Mouse (Mus musculus): ENCODE results near the gene Zmpste24.

DNA sequence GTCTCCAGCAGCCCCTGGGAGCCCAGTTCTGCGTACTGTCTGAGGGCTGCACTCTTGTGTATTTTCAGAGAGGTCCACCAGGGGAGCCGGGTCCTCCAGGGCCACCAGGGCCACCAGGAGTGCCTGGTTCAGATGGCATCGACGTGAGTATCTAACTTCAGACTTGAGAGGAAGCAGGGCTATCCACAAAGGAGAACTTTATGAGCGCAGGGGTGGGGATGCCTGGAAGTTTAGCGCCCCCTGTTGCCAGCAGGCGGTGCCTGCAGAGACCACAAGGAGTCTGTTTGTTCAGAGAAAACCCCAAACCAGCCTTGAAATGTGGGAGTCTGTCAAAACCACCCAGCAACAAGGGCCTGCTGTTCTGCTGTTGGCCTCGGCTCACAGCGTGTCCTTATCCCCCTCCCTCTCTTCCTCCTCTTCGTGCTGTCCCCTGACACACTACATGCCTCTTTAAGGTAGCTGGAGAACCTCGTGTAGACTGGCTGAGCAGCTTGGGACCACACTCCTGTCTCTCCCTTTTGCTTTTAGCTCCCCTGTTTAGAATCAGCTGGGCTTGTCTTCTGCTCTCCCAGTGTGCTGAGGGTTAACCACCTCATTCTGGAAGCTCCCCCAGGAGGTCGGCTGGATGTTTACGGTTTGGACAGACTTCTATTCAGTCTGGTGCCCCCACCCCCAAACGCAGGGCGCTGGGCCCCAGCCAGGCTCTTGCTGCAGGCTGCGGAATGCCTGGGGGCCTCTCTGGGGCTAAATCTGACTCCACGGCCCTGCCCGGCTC lies 57.0 kb downstream of the Zmpste24 start:
- peak; percentile 86 for TF ChIP-seq CTCF (IDR thresholded peaks at IDR 0.05; ENCODE audit: low read depth, low read length)
- TF ChIP-seq POLR2A (IDR thresholded peaks at IDR 0.05; ENCODE audit: insufficient read depth, low read length) = no peak
- TF ChIP-seq EP300 (IDR thresholded peaks at IDR 0.05; ENCODE audit: insufficient read depth, low read depth, low read length) = peak; percentile 55; the same call in 1 of the 2 replicates

Data from ES-Bruce4 (cell line).